Mouse (Mus musculus) heart, embryonic 13.5 days (tissue): Measurements from ENCODE around the gene 1700019N19Rik. TPM values are rescaled to one million over a fixed set of nuclear protein-coding genes. Genes with fewer than 3 reads are reported as not detected.

Experiments
- ATAC-seq: fragments of 200-750 bp; cut with Nextera tagmentation; 2 replicates; pipeline ENCODE4 v1.8.0; 2017; ENCODE audit warnings: moderate TSS enrichment; ENCODE audit not compliant: insufficient number of reproducible peaks, low FRiP score, low TSS enrichment; ENCODE audit errors: extremely low read depth
- H3K27ac ChIP-seq: fragments of 300-500 bp; sonication (generic); replicated peaks from 2 replicates; pipeline ENCODE4 v1.5.1; 2015; ENCODE audit warnings: moderate library complexity, mild to moderate bottlenecking, inconsistent platforms
- H3K27me3 ChIP-seq: fragments of 300-500 bp; sonication (generic); replicated peaks from 2 replicates; pipeline ENCODE4 v1.6.1; 2015; ENCODE audit warnings: mild to moderate bottlenecking, inconsistent platforms
- H3K36me3 ChIP-seq: fragments of 300-500 bp; sonication (generic); 2 replicates; pipeline ENCODE4 v1.6.1; 2015; ENCODE audit warnings: mild to moderate bottlenecking, inconsistent platforms
- H3K4me1 ChIP-seq: fragments of 300-500 bp; sonication (generic); 2 replicates; pipeline ENCODE4 v1.6.1; 2015; ENCODE audit warnings: inconsistent platforms
- H3K4me2 ChIP-seq: fragments of 300-500 bp; sonication (generic); 2 replicates; pipeline ENCODE4 v1.6.1; 2015; ENCODE audit warnings: inconsistent platforms, mild to moderate bottlenecking, moderate library complexity
- H3K4me3 ChIP-seq: fragments of 300-500 bp; sonication (generic); 2 replicates; pipeline ENCODE4 v1.5.1; 2015; ENCODE audit warnings: moderate library complexity, mild to moderate bottlenecking, inconsistent platforms
- H3K9ac ChIP-seq: fragments of 300-500 bp; sonication (generic); 2 replicates; pipeline ENCODE4 v1.6.1; 2015; ENCODE audit warnings: inconsistent platforms, mild to moderate bottlenecking, moderate library complexity
- H3K9me3 ChIP-seq: fragments of 300-500 bp; sonication (generic); 2 replicates; pipeline ENCODE4 v1.6.1; 2016; ENCODE audit warnings: inconsistent platforms
- WGBS: fragments of 180-500 bp; shearing (Covaris S2); methylation state at CpG from one replicate; pipeline ENCODE4 v1.1.7; 2015; ENCODE audit warnings: mixed read lengths; 5-methylcytosine and 5-hydroxymethylcytosine counted together
- polyA plus RNA-seq: library from polyadenylated mRNA; unstranded; fragments of >200 nt; fragmentation: Nextera tagmentation; extraction: Ambion mirVana; gene quantifications from 2 replicates; pipeline ENCODE4 v1.2.1, GENCODE M21; 2015

Gene 1700019N19Rik
- polyA plus RNA-seq, 1 experiment from 2014 or later = not detected

- Histone ChIP-seq H3K27ac (no peak overlapping the region), H3K9ac (no peak overlapping the region), H3K4me2 (no peak overlapping the region), H3K9me3 (no peaks in the 10 kb centered on the region; the same call in 1 of the 2 replicates), H3K4me3 (no peak overlapping the region), H3K4me1 (peaks cover 22% of the 10 kb centered on the region), H3K27me3 (no peaks in the 10 kb centered on the region), H3K36me3 (peaks cover 10% of the 10 kb centered on the region)
- ATAC-seq = no peak
- WGBS = 47% methylated on average over 7 of the region's 7 CpGs
Observed at GRCm38 (mm10) chr19:58827656-58828055, 33.4 kb upstream of the 1700019N19Rik start.

GRCm38 (mm10) chr19:58824316-58824715, 30.1 kb upstream of the 1700019N19Rik start:
- H3K9ac ChIP-seq = no peak overlapping the region
- H3K4me3 ChIP-seq = no peak overlapping the region
- H3K4me2 ChIP-seq = no peak overlapping the region
- H3K9me3 ChIP-seq = no peaks in the 10 kb centered on the region; the same call in 1 of the 2 replicates
- 21% methylated on average over 1 of the region's 1 CpGs for WGBS
- no peak for ATAC-seq
- H3K27me3 ChIP-seq = no peaks in the 10 kb centered on the region
- H3K36me3 ChIP-seq = peaks cover 15% of the 10 kb centered on the region
- H3K4me1 ChIP-seq = peaks cover 39% of the 10 kb centered on the region
- peak overlapping the region; percentile 99 for H3K27ac ChIP-seq

GRCm38 (mm10) chr19:58823301-58823700, 29.0 kb upstream of the 1700019N19Rik start:
- Histone ChIP-seq H3K9me3 (no peaks in the 10 kb centered on the region; the same call in 1 of the 2 replicates), H3K4me2 (no peak overlapping the region), H3K27me3 (no peaks in the 10 kb centered on the region), H3K36me3 (peaks cover 15% of the 10 kb centered on the region), H3K9ac (no peak overlapping the region), H3K4me1 (peaks cover 48% of the 10 kb centered on the region), H3K27ac (peak overlapping the region; percentile 99), H3K4me3 (no peak overlapping the region)
- no peak for ATAC-seq
- 78% methylated on average over 3 of the region's 3 CpGs for WGBS

- Histone ChIP-seq H3K27me3 (no peaks in the 10 kb centered on the region), H3K4me3 (no peak overlapping the region), H3K9me3 (no peaks in the 10 kb centered on the region; the same call in 1 of the 2 replicates), H3K4me2 (peak overlapping the region; percentile 48), H3K4me1 (peaks cover 48% of the 10 kb centered on the region), H3K9ac (peak overlapping the region; percentile 75), H3K36me3 (peaks cover 15% of the 10 kb centered on the region), H3K27ac (peak overlapping the region; percentile 99)
- peak; percentile 14; the same call in 1 of the 2 replicates for ATAC-seq
- 54% methylated on average over 20 of the region's 20 CpGs for WGBS
Observed at GRCm38 (mm10) chr19:58822454-58823200, 28.4 kb upstream of the 1700019N19Rik start.

- ATAC-seq = 0 out of 2 replicates have a peak, but pooled peaks have one; percentile 25
- 0 out of 2 replicates have a peak, but pooled peaks cover 5% of the 10 kb centered on the region for H3K36me3 ChIP-seq
- H3K9ac ChIP-seq = peak overlapping the region; percentile 52; the same call in 1 of the 2 replicates
- no peak overlapping the region for H3K4me3 ChIP-seq
- H3K27ac ChIP-seq = peak overlapping the region; percentile 89
- H3K27me3 ChIP-seq = no peaks in the 10 kb centered on the region
- WGBS = 39% methylated on average over 14 of the region's 14 CpGs
- H3K4me1 ChIP-seq = peaks cover 49% of the 10 kb centered on the region
- peak overlapping the region; percentile 38 for H3K4me2 ChIP-seq
- H3K9me3 ChIP-seq = no peaks in the 10 kb centered on the region
Observed at GRCm38 (mm10) chr19:58818571-58819415, 24.5 kb upstream of the 1700019N19Rik start.

- WGBS = 82% methylated on average over 11 of the region's 11 CpGs
Observed at GRCm38 (mm10) chr19:58817398-58817797, 23.1 kb upstream of the 1700019N19Rik start.

GRCm38 (mm10) chr19:58816453-58817041, 22.3 kb upstream of the 1700019N19Rik start:
- ATAC-seq = no peak
- peak overlapping the region; percentile 24; the same call in 1 of the 2 replicates for H3K27ac ChIP-seq
- H3K4me1 ChIP-seq = peaks cover 34% of the 10 kb centered on the region
- H3K36me3 ChIP-seq = 0 out of 2 replicates have a peak, but pooled peaks cover 5% of the 10 kb centered on the region
- H3K4me2 ChIP-seq = no peak overlapping the region
- H3K9ac ChIP-seq = no peak overlapping the region
- no peaks in the 10 kb centered on the region for H3K27me3 ChIP-seq
- H3K9me3 ChIP-seq = no peaks in the 10 kb centered on the region
- H3K4me3 ChIP-seq = no peak overlapping the region
- 59% methylated on average over 17 of the region's 17 CpGs for WGBS

More at GRCm38 (mm10) chr19:58817398-58817797, 23.1 kb upstream of the 1700019N19Rik start:
- no peaks in the 10 kb centered on the region for H3K9me3 ChIP-seq
- H3K27ac ChIP-seq = no peak overlapping the region
- no peak for ATAC-seq
- H3K4me1 ChIP-seq = peaks cover 41% of the 10 kb centered on the region
- H3K9ac ChIP-seq = no peak overlapping the region
- H3K4me3 ChIP-seq = no peak overlapping the region
- no peaks in the 10 kb centered on the region for H3K27me3 ChIP-seq
- H3K36me3 ChIP-seq = 0 out of 2 replicates have a peak, but pooled peaks cover 5% of the 10 kb centered on the region
- no peak overlapping the region for H3K4me2 ChIP-seq

- 82% methylated on average over 13 of the region's 13 CpGs for WGBS
Observed at GRCm38 (mm10) chr19:58815179-58815922, 21.1 kb upstream of the 1700019N19Rik start.

GRCm38 (mm10) chr19:58810536-58810935, 16.3 kb upstream of the 1700019N19Rik start:
- no peak overlapping the region for H3K27ac ChIP-seq
- H3K4me2 ChIP-seq = no peak overlapping the region
- no peak overlapping the region for H3K4me3 ChIP-seq
- no peak for ATAC-seq
- WGBS = 78% methylated on average over 5 of the region's 5 CpGs
- no peaks in the 10 kb centered on the region for H3K9me3 ChIP-seq
- no peaks in the 10 kb centered on the region for H3K27me3 ChIP-seq
- H3K9ac ChIP-seq = no peak overlapping the region
- H3K4me1 ChIP-seq = peaks cover 4% of the 10 kb centered on the region; the same call in 1 of the 2 replicates
- H3K36me3 ChIP-seq = no peaks in the 10 kb centered on the region

More at GRCm38 (mm10) chr19:58815179-58815922, 21.1 kb upstream of the 1700019N19Rik start:
- Histone ChIP-seq H3K27me3 (no peaks in the 10 kb centered on the region), H3K36me3 (0 out of 2 replicates have a peak, but pooled peaks cover 5% of the 10 kb centered on the region), H3K27ac (no peak overlapping the region), H3K4me1 (peaks cover 27% of the 10 kb centered on the region), H3K4me2 (no peak overlapping the region), H3K9ac (no peak overlapping the region), H3K9me3 (no peaks in the 10 kb centered on the region), H3K4me3 (no peak overlapping the region)
- ATAC-seq = no peak

- H3K4me1 ChIP-seq = peaks cover 4% of the 10 kb centered on the region; the same call in 1 of the 2 replicates
- H3K36me3 ChIP-seq = peaks cover 11% of the 10 kb centered on the region
Observed at GRCm38 (mm10) chr19:58808864-58809263, 14.6 kb upstream of the 1700019N19Rik start.

More at GRCm38 (mm10) chr19:58808864-58809263, 14.6 kb upstream of the 1700019N19Rik start:
- Histone ChIP-seq H3K4me2 (no peak overlapping the region), H3K9ac (no peak overlapping the region), H3K9me3 (no peaks in the 10 kb centered on the region), H3K27ac (no peak overlapping the region), H3K27me3 (no peaks in the 10 kb centered on the region), H3K4me3 (no peak overlapping the region)
- 78% methylated on average over 6 of the region's 6 CpGs for WGBS
- no peak for ATAC-seq
